Mouse (Mus musculus) CH12.LX (cell line): ENCODE data around the gene Ubxn1.

Source experiments
- CTCF ChIP-seq, 2 experiments: IDR thresholded peaks in 1 of 2; conservative IDR thresholded peaks in 1 of 2; 2 replicates each; pipeline ENCODE4 v1.5.1; 2011 to 2012; ENCODE audit warnings: low read depth in 2 of 2, low read length in 2 of 2, improper control_type of control experiment in 1 of 2, inconsistent platforms in 1 of 2, mild to moderate bottlenecking in 1 of 2, moderate library complexity in 1 of 2
- MEF2A ChIP-seq: IDR thresholded peaks from 2 replicates; pipeline ENCODE4 v1.6.1; 2014; ENCODE audit warnings: low read depth, mild to moderate bottlenecking, inconsistent platforms, low read length, improper control_type of control experiment, borderline replicate concordance
- POLR2AphosphoS2 ChIP-seq: IDR thresholded peaks from 2 replicates; pipeline ENCODE4 v1.6.1; 2011; ENCODE audit warnings: low read depth, low read length, improper control_type of control experiment
- TBP ChIP-seq: conservative IDR thresholded peaks from 2 replicates; pipeline ENCODE4 v1.6.1; 2011; ENCODE audit warnings: low read depth, low read length, improper control_type of control experiment
- ZC3H11A ChIP-seq: IDR thresholded peaks from 2 replicates; pipeline ENCODE4 v1.6.1; 2012; ENCODE audit warnings: low read depth, mild to moderate bottlenecking, inconsistent platforms, low read length, improper control_type of control experiment

- no peak for TF ChIP-seq MEF2A
- no peak for TF ChIP-seq POLR2AphosphoS2
- TF ChIP-seq TBP = no peak
- no peak for TF ChIP-seq CTCF (conservative IDR thresholded peaks at IDR 0.05 in 1 of 2, IDR thresholded peaks at IDR 0.05 in 1 of 2; ENCODE audit: low read depth in 2 of 2, low read length in 2 of 2)
- TF ChIP-seq ZC3H11A = no peak
Measured at GRCm38 (mm10) chr19:8872266-8872840, 1.1 kb downstream of the Ubxn1 start.
